Mouse (Mus musculus): Measurements from ENCODE around the gene Wdr54.

Wdr54 gene

GRCm38 (mm10) chr6:83159456-83159855, 3.3 kb upstream of the Wdr54 start:
- DNase-seq (ENCODE audit: low spot score) = peak; percentile 65

- no peak for DNase-seq (ENCODE audit: low spot score)
Observed at GRCm38 (mm10) chr6:83155552-83156238, 502 bp downstream of the Wdr54 start.

- no peak for DNase-seq (ENCODE audit: low spot score)
Observed at GRCm38 (mm10) chr6:83153485-83153884, 2.7 kb downstream of the Wdr54 start.

GRCm38 (mm10) chr6:83153038-83153437, 3.2 kb downstream of the Wdr54 start:
- no peak for DNase-seq (ENCODE audit: low spot score)

GRCm38 (mm10) chr6:83151721-83152120, 4.5 kb downstream of the Wdr54 start:
- DNase-seq (ENCODE audit: low spot score) = no peak

- DNase-seq (ENCODE audit: low spot score) = no peak
Observed at GRCm38 (mm10) chr6:83147280-83147679, 8.9 kb downstream of the Wdr54 start.

GRCm38 (mm10) chr6:83145805-83146204, 10.4 kb downstream of the Wdr54 start:
- no peak for DNase-seq (ENCODE audit: low spot score)

- DNase-seq (ENCODE audit: low spot score) = no peak
Observed at GRCm38 (mm10) chr6:83145209-83145608, 11.0 kb downstream of the Wdr54 start.

GRCm38 (mm10) chr6:83142886-83143285, 13.3 kb downstream of the Wdr54 start:
- DNase-seq (ENCODE audit: low spot score) = no peak

GRCm38 (mm10) chr6:83142211-83142731, 13.9 kb downstream of the Wdr54 start:
- DNase-seq (ENCODE audit: low spot score) = no peak

- no peak for DNase-seq (ENCODE audit: low spot score)
Observed at GRCm38 (mm10) chr6:83141636-83142035, 14.6 kb downstream of the Wdr54 start.

GRCm38 (mm10) chr6:83140044-83140443, 16.2 kb downstream of the Wdr54 start:
- DNase-seq (ENCODE audit: low spot score) = no peak

- no peak for DNase-seq (ENCODE audit: low spot score)
Observed at GRCm38 (mm10) chr6:83138056-83138455, 18.1 kb downstream of the Wdr54 start.

- peak; percentile 88 for DNase-seq (ENCODE audit: low spot score)
Observed at GRCm38 (mm10) chr6:83137576-83137950, 18.6 kb downstream of the Wdr54 start.

- no peak for DNase-seq (ENCODE audit: low spot score)
Observed at GRCm38 (mm10) chr6:83136881-83137575, 19.2 kb downstream of the Wdr54 start.

GRCm38 (mm10) chr6:83136291-83136880, 19.8 kb downstream of the Wdr54 start:
- DNase-seq (ENCODE audit: low spot score) = no peak

- peak; percentile 66 for DNase-seq (ENCODE audit: low spot score)
Observed at GRCm38 (mm10) chr6:83135571-83136161, 20.5 kb downstream of the Wdr54 start.

GRCm38 (mm10) chr6:83134951-83135513, 21.2 kb downstream of the Wdr54 start, which contains the start of gene Rtkn:
Rtkn (plus strand) TSS chr6:83135463.
- no peak for DNase-seq (ENCODE audit: low spot score)

GRCm38 (mm10) chr6:83134226-83134625, 22.0 kb downstream of the Wdr54 start:
- DNase-seq (ENCODE audit: low spot score) = no peak

- no peak for DNase-seq (ENCODE audit: low spot score)
Observed at GRCm38 (mm10) chr6:83132176-83132919, 23.8 kb downstream of the Wdr54 start.

GRCm38 (mm10) chr6:83131469-83132034, 24.6 kb downstream of the Wdr54 start:
- DNase-seq (ENCODE audit: low spot score) = peak; percentile 79
